Mouse (Mus musculus) C2C12 (cell line): Measurements from ENCODE around the gene Dock4.

Experiments
- CTCF ChIP-seq: IDR thresholded peaks from one replicate; pipeline ENCODE4 v1.5.1; 2011; ENCODE audit not compliant: control insufficient read depth, insufficient read depth, insufficient read length
- USF1 ChIP-seq: IDR thresholded peaks from one replicate; pipeline ENCODE4 v1.6.1; 2011; ENCODE audit warnings: low read depth, mild to moderate bottlenecking, control low read depth, moderate library complexity

DNA sequence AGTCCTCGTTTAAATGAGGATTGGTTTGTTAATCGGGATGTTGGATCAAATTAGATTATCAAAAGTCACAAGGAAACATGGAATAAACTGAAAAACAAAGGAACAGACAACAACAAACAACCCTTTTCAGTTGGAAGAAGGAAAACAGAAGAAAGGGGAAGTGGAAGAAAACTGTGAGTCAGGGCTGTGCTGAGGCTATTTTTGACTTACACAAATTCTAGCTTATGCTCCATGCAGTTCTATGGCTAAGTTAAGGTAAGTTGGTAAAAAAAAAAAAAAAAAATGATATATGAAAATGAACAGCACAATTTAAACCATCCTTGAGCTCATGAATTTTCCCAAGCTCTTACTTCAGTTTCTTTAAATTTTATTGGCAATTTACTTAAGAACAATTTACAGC, 191.7 kb downstream of the Dock4 start:
- no peak for TF ChIP-seq CTCF
- TF ChIP-seq USF1 = no peak
